Mouse (Mus musculus): ENCODE results near the gene A630076J17Rik.

The A630076J17Rik gene

DNA sequence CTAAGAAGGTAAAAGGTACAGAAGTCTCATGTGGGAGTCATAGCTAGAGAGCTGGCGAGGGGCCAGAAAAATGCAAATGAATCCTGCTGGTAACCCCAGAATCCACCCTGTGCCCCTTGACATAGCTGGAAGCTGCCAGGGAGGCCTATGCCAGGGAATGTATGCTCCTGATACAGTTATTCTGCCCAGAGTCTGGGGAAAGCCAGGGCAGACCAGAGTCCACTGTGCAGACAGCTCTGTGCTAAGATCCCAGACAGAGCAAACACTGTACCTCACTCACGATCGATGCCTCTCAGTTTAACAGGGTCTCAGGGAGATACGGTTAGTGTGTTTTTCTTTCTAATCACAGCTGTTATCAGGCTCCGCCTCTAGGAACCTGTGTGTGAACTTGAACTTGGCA lies 592 bp upstream of the A630076J17Rik start:
- no peak for DNase-seq (ENCODE audit: low spot score in 2 of 2)

DNA sequence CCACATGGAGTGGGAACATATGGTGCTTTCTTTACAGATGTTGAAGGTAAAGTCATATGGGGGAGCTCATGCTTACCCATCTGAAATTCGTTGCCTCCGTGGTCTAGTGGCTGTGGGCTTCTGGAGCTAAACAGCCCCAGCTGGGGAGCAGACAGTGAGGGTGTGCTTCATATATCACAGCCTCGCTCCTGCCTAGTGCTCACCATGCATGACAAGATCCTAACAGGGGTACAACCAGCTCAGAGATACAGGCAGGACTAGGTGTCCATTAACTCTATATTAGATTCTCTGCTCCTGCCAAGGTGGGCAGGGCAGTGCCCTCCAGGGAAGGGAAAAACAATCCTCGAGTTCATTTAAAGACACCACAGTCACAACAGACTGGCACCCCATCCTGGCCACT lies 788 bp downstream of the A630076J17Rik start:
- no peak for DNase-seq (ENCODE audit: low spot score in 2 of 2)

DNA sequence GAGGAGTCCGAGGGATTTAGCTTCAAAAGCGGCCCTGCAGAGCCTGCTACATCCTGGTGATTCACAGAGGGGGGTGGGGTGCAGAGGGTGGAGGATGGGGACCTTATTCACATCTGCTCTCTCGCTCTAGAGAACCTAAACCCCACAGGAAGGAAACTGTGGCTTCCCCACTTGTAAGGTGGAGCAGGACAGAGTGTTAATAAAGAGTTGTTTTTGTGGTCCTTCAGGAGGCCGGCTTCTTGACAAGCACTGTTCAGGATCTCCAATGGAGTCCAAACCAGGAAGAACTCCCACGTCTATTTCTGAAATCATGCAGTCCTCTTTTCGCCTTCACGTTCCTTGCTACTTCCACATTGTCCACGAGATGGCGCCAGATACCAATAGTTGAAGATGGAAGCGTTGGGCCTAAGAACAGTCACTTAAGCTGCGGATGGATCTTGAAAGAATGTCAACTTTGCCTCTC lies 3.0 kb downstream of the A630076J17Rik start:
- peak; percentile 87 to 88 for DNase-seq (ENCODE audit: low spot score in 2 of 2)

DNA sequence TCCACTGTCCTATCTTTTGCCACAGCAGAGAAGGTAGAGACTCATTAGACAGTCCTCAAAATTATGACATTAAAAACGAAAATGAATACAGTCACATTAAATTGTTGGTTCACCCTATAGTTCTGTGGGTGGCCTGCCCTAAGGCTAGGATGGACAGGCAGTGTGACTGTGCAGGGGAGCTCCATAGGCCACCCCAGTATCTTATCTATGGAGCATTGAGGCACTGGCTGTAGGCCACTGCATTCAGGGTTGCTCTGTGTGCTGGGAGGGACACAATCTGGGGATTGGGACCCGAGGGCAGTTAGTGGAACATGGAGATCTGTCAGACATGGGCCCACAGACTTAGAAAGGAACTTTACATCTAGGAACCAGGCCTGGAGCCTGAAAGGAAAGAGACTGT lies 3.5 kb downstream of the A630076J17Rik start:
- no peak for DNase-seq (ENCODE audit: low spot score in 2 of 2)

DNA sequence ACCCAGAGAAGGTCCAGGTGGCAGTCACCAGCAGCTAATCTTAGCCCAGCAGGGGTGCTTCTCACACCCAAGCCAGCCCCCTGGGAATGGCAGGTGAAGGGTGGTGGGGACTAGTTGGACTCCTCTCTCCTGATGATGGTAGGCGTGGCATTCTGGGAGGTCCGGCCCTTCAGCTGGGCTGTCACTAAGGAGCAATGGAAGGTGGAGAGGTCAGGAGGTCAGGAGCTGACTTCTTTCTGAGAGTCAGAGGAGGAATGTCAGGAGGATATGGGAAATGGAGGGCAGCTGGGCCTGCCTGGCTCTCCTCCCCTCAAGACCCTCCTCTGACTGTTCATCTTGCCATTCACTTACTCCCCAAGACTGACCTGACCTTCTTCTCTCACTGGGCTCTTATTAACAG lies 7.6 kb downstream of the A630076J17Rik start:
- no peak for DNase-seq (ENCODE audit: low spot score in 2 of 2)

DNA sequence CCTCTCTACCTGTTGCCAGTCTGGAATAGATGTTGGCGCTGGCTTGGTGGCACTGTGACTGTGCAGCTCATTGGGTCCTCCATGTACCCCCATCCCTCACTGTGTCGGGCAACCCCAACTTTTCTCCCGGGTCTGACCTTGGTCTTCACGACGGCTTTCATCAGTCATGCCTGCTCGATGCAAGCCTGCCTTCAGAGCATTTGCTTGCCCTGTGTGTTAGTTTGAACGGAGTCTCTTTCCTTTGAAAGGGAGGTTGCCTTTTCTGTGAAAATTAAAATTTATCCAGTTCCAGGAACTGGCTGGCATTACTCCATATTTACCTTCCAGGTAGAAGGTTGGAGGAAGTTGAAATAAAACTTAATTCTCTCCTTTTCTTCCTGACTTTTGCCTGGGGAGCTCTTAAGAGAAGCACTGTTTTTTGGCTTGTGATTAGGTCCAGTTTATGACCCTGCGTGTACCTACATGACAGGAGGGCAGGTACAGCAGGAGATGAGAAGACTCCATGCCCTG lies 8.1 kb downstream of the A630076J17Rik start:
- no peak for DNase-seq (ENCODE audit: low spot score in 2 of 2)

DNA sequence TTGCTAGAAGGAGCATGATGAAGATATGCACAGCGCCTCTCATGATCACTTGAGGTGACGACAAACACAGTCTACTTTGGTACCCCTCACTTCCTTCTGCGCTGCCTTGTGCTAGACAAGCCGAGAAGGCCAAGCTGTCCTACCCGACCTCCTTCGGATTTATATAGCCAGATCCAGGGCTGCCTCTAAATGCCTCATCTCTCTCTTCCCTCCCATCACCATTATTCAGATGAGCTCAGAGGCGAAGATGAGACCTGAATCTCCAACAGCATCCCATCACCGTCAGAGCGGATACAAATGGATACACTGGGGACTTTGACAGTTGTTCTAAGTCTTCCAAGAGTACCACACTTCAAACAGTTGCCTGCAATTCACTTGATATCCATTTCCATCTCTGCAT lies 9.2 kb downstream of the A630076J17Rik start, which contains the start of gene Prok1:
TSS of gene Prok1 (minus strand) at position 101 of the 400 bp plus-strand sequence.
- DNase-seq (ENCODE audit: low spot score in 2 of 2) = no peak

DNA sequence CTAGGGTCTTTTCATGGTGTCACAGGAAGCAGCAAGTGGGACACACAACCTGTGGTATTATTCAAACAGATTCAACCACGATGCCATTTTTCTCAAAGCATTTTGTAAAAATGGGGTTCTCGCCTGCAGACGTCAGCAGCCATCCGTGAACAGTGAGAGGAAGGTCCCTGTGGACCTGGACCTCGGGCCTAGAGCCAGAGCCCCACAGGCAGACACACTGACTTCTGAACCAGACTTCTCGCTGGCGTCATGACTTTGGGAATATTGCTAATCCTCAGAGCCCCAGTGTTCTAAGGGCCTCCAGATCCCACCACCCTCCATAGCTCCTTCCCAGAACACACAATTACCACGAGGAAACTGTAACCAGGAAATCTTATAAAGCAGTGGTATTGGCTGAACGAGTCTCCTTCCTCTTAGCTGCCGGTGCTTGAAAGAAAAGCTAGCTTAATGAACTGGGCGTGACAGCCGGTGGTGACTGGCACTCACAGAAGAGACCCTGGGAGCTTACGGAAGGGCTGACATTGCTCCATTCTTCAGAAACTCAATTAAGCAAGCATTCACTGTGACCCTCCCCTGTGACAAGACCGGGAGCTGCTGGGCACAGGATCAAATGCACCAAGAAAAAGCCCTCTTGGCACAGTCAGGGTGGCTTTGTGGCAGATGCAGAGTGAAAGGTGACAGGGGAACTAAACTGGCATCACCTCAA lies 11.1 kb downstream of the A630076J17Rik start:
- DNase-seq (ENCODE audit: low spot score in 2 of 2) = no peak

DNA sequence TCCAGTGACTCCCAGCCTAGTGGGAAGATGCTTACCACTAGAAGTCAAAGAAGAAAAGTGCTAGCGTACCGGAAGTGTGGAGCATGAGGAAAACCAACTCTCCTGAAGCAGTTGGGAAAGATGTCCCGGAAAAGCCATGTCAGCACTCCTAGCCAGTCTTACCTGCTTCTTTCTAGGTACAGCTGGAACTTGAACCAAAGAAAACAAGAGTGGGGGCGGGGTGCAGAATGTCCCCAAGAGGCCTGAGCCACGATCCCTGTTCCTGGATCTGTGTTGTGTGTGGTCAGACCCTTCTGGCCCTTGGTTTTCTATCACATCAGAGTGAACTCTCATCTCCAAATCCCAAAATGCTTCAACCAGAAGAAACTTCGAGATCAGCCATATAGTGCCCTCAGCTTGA lies 16.5 kb downstream of the A630076J17Rik start:
- DNase-seq (ENCODE audit: low spot score in 2 of 2) = no peak

DNA sequence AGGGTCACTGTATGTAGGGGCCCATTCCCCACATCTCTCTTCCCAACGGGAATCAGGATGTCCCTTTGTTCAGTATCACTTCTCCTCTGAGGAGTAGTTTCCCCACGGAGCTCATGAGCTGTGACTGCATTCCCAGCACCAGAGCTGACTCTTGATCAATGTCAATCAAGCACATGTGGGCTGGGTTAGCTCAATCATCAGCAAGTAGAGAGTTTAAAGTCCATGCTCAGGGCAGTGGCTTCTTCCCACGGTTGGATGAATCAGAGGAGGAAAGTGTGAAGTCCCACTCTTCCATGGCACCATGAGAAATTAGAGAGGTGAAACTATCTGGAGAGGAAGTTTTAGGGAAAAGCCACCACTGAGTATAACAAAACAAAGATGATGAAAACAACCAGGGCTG lies 18.6 kb downstream of the A630076J17Rik start:
- no peak for DNase-seq (ENCODE audit: low spot score in 2 of 2)

DNA sequence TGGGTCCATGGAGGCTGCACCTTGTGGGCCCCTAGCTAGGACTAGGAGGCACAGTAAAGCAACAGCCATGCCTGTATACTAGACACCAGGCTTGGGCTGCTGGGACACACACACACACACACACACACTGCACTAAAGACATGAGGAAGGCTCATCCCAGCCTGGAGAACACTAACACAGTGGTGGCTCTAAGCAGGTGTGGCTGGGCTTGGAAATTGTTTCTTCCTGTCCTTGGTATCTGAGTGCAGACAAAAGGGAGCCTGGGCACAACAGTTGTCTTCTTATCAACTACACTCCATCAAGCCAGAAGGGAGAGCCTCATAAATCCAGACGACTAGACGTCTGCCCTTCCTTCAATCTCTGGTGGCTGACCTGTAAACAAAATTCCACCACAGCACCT lies 19.9 kb downstream of the A630076J17Rik start:
- no peak for DNase-seq (ENCODE audit: low spot score in 2 of 2)

DNA sequence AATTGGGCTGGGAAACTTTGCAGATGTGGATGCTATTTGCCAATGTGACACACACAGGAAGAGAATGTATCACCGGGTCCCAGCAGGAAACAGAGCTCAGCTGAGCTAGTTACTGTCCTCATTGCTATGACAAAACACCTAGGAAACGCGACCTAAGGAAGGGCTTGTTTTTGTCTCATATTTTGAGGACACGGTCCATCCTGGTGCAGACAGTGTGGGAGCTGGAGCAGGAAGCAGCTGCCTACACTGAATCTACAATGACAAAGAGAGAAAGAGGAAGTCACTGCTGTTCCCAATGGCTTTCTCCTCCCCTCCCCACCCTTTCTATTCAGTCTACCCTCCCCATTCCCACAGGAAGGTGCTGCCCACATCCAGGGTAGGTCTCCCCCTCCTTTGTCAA lies 21.6 kb downstream of the A630076J17Rik start:
- no peak for DNase-seq (ENCODE audit: low spot score in 2 of 2)

DNA sequence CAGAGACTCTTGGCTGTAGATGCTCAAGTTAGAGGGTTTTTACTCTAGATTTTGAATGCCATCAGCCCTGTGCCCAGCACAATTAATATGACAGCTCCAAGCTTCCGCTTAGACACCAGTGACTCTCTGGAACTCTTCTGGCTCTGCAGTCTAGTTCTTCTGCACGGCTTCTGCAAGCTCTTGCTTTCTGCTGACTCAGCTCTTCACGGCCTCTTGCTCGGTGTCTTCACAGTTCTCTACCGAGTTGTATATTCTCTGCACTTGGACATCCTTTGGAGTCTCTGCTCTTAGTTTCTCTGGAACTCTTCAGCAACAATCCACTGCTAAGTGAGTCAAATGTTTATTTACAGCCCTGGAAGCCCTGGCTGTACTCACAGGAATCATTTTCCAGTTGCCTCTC lies 23.5 kb downstream of the A630076J17Rik start:
- DNase-seq (ENCODE audit: low spot score in 2 of 2) = no peak

DNA sequence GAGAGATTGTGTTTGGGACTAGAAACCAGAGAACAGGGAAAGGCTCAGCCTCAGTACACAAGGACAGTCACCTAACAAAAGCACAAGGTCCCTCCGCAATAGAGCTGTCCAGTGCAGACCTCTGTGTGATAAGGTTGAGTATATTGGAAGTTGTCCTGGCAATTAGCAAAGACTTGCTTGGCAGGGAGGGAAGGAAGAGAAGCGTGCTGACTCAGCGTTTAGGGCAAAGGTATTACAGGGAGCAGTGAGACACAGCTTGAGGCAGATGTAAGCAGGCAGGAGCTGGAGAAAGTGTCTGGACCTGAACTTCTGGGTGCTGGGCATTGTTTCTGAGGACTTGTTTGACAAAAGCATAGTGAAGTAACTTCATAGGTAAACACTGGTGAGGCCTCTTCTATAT lies 25.6 kb downstream of the A630076J17Rik start:
- DNase-seq (ENCODE audit: low spot score in 2 of 2) = no peak

DNA sequence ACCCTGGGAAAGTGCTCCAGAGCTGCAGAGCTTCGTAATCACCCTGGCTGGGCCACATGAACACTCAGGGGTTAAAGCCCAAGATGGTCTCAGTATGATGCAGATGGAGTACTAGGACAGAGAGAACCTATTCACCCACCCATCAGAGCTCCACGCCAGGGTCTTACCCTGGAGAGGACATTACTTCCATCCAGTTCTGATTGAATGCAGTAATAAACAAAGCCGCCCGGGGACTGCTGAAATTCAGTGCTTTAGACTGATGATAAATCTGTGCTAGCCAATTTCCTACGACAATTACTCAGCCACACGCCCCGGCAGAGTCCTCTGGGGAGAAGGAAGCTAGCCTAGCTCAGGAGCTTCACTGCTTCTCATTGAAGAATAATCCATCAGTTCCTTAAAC lies 26.3 kb downstream of the A630076J17Rik start:
- no peak for DNase-seq (ENCODE audit: low spot score in 2 of 2)

DNA sequence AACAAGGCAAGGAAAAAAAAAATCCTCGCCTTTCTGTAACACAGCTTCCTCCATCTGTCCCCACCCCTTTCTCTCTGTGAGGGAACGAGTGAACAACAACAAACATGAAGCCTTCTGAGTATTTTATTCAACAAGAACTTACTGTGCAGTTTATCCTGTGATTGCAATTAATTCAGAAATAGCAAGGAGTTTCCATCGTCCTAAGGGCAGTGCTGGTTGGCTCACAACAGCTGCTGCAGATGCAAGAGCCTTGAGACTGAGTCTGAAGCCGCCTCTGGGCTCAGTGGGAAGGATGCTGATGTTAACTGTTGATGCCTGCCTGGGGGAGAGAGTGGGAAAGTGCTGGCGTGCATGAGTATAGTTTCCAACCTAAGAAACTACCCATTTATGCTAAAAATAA lies 27.5 kb downstream of the A630076J17Rik start:
- DNase-seq (ENCODE audit: low spot score in 2 of 2) = no peak

DNA sequence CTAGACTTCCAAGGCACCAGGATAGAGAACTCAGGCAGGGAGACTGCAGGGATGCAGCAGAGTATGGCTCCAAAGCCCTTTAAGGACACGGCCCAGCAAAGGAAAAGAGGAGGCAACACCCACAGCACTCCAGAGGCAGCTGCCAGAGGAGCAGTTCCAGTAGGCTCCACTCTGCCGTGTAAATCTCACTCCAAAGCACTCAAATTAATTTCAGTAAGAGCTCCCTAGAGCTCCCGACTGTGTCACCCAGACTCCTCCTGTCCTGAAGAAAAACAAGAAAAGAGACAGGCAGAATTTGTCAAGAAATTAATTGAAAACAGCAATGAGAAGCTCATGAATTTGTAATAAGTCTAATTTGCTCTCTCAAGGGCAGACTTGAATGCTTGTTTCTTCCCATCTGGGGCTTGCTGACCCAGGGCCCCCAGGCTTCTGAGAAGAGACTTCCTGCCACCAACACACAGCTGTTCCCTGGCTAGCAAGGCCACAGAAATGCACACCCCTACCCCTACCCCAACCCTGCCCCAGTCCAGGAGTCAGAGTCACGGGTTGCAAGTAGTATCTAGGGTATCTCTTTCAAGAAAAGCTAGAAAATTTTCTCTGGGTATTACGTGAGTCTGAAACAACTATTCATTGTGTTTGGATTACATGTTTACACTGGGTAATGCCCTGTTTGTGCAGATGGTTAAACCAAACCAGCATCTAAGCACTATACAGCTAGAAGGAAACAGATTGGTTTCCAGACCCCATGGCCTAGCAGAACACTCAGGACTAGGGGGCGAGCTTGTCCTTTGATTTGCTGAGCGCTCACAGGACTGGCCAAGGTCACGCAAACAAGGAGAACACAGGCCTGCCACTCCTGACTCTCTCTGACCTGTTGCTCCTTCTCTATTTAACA lies 30.8 kb downstream of the A630076J17Rik start:
- peak in 1 of 2 experiments; percentile 29 for DNase-seq (ENCODE audit: low spot score in 2 of 2)

DNA sequence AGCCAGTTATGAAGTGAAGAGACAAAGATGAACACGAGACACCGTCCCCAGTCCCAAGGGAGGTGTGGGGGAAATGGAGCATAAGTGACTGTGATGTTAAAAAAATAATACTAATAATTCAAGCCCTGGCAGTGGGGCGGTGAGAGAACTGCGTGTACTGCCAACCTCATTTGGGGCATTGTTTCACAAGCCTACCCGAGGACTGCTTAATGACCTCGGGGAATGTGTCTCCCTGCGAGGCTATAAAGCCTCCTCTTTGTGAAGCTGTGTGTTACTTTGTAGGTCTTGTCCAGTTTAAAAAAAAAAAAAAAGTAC lies 31.4 kb downstream of the A630076J17Rik start:
- DNase-seq (ENCODE audit: low spot score in 2 of 2) = no peak

DNA sequence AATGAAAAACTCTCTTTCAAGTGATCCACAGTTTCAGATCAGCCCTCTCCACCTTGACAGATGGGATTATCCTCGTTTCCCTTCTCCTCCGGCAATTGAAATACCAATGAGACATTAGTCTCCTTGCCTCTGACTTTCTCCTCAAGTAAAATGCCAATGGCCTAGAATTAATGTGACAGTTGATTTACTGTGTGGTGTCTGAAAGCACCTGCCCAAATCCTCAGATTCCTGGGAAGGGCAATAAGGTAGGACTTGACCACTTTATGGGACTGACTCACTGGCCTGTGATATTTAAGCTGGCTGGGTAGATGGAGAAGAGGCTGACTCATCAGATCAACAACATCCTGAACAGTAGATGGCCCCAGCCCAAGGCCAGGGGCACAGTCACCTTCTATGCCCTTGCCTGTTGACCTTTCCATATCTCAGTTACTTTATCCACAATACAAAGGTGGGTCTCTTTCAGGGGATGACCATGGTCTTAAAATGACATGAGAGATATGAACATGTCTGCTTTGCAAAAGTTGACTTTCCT lies 36.5 kb downstream of the A630076J17Rik start:
- no peak for DNase-seq (ENCODE audit: low spot score in 2 of 2)

DNA sequence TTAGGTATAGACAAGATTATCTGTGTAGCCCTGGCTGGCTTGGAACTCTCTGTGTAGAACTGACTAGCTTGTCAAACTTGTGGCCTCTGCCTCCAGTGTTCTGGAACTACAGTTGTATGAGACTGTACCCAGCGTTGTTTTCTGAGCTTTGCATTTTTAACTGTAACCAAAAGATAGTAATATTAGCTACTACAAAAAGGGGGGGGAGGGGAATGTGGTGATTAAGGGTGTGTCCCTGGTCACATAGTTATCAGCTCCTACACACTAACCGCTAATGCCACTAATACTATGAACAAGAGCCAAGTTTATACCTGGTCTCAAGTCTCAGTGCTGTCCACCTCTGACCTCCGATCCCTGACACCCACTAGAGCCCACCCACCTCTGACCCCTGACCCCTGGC lies 42.0 kb downstream of the A630076J17Rik start:
- DNase-seq (ENCODE audit: low spot score in 2 of 2) = no peak

DNA sequence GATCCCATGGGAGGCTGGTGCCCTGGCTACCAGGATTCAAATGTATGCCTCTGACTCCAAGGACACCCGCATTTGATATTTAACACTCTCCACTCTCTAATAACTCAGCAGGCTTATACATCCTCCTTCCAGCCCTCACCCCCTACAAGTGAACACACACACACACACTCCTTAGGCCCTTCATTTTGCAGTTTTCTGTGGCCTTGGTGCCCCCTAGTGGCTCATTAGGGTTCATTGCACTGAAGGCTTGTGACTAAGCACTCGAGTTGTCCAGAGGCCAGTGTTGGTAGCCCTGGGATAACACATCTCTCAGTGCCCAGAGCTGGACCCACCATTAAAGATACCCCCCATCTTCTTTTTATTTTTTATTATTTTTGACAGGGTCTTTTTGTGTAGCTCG lies 43.4 kb downstream of the A630076J17Rik start:
- DNase-seq (ENCODE audit: low spot score in 2 of 2) = peak; percentile 48 to 59

DNA sequence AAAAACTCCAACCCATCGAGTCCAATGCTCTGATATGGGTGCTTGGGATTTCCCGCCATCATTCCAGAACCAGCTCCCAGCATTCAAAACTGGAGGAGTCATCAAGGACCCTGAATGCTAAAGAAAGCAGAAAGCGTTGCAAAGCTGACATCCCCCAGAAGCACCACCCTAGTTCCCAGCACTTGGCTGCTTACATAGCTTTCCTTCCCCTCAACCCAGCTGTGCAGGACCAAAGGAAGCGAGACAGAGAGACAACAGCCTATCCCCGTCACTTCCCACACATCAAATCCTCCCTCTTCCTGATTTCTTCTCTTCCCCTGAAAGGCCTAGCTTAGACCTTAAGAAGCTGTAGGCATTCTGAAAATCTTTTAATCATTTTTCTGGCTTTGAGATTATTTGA lies 44.9 kb downstream of the A630076J17Rik start:
- DNase-seq (ENCODE audit: low spot score in 2 of 2) = no peak

DNA sequence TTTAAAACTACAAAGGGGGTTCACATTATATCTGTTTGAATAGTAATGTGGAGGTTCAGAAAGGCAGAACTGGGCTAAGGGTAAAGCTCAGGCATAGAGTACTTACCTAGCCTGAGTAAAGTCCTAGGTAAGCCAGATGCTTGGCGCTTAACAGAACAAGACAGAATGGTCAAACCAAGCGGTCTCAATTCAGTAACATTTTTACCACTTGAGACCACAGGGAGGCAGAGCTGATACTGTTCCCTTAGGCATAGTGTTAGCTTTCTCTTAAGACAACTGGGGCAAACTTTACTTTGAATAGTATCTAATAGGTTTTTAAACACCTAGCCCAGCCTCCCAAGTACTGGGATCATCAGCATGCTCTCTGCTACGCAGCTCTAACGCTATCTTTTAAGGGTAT lies 45.6 kb downstream of the A630076J17Rik start:
- no peak for DNase-seq (ENCODE audit: low spot score in 2 of 2)

Measured in frontal cortex, postnatal 25 days (tissue).